Mouse (Mus musculus): Measurements from ENCODE around the gene Dvl1. TPM values are rescaled to one million over a fixed set of nuclear protein-coding genes. Genes with fewer than 3 reads are reported as not detected.

Dvl1 gene
- polyA plus RNA-seq, 1 experiment: 19.2 TPM

DNA sequence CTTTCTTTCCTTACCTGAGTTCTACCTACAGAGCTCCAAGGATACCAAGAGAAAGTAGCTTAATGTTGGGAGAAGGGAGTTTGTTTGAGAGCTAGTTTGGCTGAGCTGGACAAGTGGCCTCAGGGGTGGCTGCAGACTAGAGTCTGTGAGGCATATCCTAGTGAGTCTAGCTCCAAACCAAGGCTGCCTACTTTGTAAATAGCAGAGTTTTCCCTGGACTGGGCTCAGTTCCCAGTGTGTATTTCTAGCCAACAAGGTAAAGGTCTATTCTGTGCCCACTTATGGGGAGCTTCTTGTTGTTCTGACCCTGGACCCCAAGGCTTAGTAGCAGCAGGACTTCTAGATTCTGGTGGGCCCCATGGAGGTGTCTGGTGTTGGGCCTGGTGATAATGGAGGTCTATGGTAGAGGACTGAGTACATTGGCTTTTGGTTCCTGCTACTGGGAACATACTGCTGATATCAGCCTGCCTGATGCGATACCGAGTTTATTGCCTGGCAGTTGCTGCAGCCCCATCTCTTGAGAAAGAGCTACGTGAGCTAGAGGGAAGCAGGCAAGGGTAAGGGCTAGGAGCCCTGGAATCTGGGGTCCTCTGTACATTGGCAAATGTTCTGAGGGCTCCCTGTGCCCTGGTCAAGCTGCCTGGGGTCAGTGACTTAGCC is 2.7 kb downstream of the Dvl1 start:
- H3K27ac ChIP-seq (replicated peaks; ENCODE audit: low read depth, low read length): no peak overlapping the region
- no peak overlapping the region for H3K4me3 ChIP-seq (ENCODE audit: insufficient read depth, low read depth, low read length)
- peaks cover 43% of the 10 kb centered on the region for H3K4me1 ChIP-seq (ENCODE audit: control insufficient read depth, insufficient read depth, insufficient read length, low read length)

GRCm38 (mm10) chr4:155851368-155851767 is 4.2 kb downstream of the Dvl1 start:
- peak overlapping the region; percentile 5; the same call in 1 of the 2 replicates for H3K4me3 ChIP-seq (ENCODE audit: insufficient read depth, low read depth, low read length)
- peaks cover 43% of the 10 kb centered on the region for H3K4me1 ChIP-seq (ENCODE audit: control insufficient read depth, insufficient read depth, insufficient read length, low read length)
- H3K27ac ChIP-seq (replicated peaks; ENCODE audit: low read depth, low read length): peak overlapping the region; percentile 51

- Histone ChIP-seq H3K4me1 (ENCODE audit: control insufficient read depth, insufficient read depth, insufficient read length, low read length) (peaks cover 40% of the 10 kb centered on the region), H3K4me3 (ENCODE audit: insufficient read depth, low read depth, low read length) (no peak overlapping the region), H3K27ac (replicated peaks; ENCODE audit: low read depth, low read length) (peak overlapping the region; percentile 51; the same call in 1 of the 2 replicates)
These were observed 4.8 kb downstream of the Dvl1 start for GRCm38 (mm10) chr4:155851951-155852411.

DNA sequence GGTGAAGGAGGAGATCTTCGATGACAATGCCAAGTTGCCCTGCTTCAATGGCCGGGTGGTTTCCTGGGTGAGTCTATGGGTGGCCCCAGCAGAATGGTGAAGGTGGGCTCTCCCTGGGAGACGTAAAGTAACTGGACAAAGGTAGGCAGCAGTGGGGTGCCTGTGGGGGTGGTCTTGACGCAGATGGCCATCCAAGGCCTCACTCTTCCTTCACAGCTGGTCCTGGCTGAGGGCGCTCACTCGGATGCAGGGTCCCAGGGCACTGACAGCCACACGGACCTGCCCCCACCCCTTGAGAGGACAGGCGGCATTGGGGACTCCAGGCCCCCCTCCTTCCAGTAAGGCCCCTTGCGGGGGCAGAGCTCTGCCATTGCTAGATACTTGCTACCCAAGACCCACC is 6.2 kb downstream of the Dvl1 start:
- H3K27ac ChIP-seq (replicated peaks; ENCODE audit: low read depth, low read length): no peak overlapping the region
- H3K4me1 ChIP-seq (ENCODE audit: control insufficient read depth, insufficient read depth, insufficient read length, low read length): peaks cover 39% of the 10 kb centered on the region
- H3K4me3 ChIP-seq (ENCODE audit: insufficient read depth, low read depth, low read length): no peak overlapping the region

GRCm38 (mm10) chr4:155854991-155855390 is 7.8 kb downstream of the Dvl1 start:
- Histone ChIP-seq H3K4me1 (ENCODE audit: control insufficient read depth, insufficient read depth, insufficient read length, low read length) (peaks cover 25% of the 10 kb centered on the region), H3K4me3 (ENCODE audit: insufficient read depth, low read depth, low read length) (no peak overlapping the region), H3K27ac (replicated peaks; ENCODE audit: low read depth, low read length) (no peak overlapping the region)

GRCm38 (mm10) chr4:155856071-155856470 is 8.9 kb downstream of the Dvl1 start:
- Histone ChIP-seq H3K4me3 (ENCODE audit: insufficient read depth, low read depth, low read length) (no peak overlapping the region), H3K4me1 (ENCODE audit: control insufficient read depth, insufficient read depth, insufficient read length, low read length) (peaks cover 14% of the 10 kb centered on the region), H3K27ac (replicated peaks; ENCODE audit: low read depth, low read length) (no peak overlapping the region)

DNA sequence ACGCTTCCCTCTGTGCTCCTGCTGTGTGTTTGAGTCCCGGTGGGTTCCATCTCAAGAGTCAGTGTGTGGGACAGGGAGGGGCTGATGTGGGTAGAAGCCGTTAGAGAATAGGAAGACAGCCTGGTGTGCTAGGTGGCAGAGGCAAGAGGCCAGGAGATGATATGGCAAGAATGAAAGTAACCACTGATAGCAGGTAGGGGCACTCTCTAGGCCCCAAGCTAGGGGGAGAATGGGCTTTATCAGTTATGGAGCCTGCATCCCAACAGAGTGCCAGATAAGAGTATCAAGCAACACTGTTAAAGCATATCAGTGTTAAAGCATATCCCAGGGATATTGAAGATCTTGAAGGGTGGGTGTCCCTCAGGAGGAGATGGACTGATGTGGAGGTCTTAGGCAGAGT is 9.7 kb downstream of the Dvl1 start:
- peaks cover 6% of the 10 kb centered on the region for H3K4me1 ChIP-seq (ENCODE audit: control insufficient read depth, insufficient read depth, insufficient read length, low read length)
- no peak overlapping the region for H3K27ac ChIP-seq (replicated peaks; ENCODE audit: low read depth, low read length)
- H3K4me3 ChIP-seq (ENCODE audit: insufficient read depth, low read depth, low read length): no peak overlapping the region

DNA sequence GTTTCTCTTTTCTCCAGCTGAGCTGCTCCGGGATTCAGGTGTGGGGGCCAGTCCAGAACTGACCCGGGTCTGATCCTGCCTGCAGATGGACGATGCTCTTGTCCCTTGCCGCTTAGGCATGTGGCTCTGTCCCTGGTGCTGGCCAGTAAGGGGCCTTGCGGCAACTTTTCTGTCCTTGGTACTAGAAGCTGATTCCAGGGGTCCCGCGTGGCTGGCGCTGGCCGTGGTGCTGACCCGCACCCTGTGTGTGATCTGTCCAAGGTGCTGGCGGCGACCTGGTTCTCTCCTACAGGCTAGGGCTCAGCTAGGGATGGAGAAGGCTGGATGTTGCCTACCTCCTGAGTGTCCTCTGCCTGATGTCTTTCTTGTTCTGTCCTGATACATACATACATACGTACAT is 12.1 kb downstream of the Dvl1 start:
- Histone ChIP-seq H3K27ac (replicated peaks; ENCODE audit: low read depth, low read length) (no peak overlapping the region), H3K4me1 (ENCODE audit: control insufficient read depth, insufficient read depth, insufficient read length, low read length) (no peaks in the 10 kb centered on the region), H3K4me3 (ENCODE audit: insufficient read depth, low read depth, low read length) (no peak overlapping the region)

DNA sequence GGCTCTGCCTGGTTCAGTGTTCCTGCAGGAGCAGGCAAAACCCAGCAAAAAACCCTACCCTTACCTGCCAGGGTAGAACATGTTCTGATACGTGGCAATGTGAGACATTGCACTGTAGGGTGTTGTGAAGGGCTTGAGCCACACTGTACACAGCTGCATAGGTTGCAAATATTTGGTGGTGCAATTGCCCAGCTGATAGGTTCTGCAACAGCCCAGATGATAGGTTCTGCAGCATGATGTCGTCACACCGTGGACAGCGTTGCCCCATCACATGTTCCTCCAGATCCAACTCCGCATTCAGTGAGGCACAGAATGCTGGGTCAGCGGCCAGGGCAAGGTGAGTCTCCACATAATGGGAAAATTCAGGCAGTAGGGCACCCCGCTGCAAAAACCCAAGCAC is 14.6 kb downstream of the Dvl1 start:
- Histone ChIP-seq H3K4me3 (ENCODE audit: insufficient read depth, low read depth, low read length) (no peak overlapping the region), H3K4me1 (ENCODE audit: control insufficient read depth, insufficient read depth, insufficient read length, low read length) (no peaks in the 10 kb centered on the region), H3K27ac (replicated peaks; ENCODE audit: low read depth, low read length) (no peak overlapping the region)

DNA sequence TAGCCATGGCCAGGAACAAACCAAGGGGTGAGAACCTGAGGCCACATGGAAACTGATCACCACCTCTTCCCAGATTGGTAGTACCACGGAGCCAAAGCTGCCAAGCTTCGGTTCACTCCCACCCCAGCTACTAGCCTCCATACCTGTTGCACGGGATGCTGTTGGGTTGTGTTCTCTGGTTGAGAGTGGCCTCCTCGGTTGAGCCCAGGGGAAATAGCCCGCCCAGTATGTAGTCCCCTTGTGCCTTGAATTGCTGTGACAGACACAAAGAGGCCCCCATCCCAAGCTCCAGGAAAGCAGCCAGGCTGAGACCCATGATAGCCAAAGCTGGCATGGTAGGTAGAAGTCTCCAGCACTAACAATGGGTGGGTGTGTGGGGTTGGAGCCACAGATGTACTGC is 15.8 kb downstream of the Dvl1 start, which contains the start of gene Tas1r3:
Gene Tas1r3, minus strand, starts transcription at position 362 of the 400 bp plus-strand sequence.
- Histone ChIP-seq H3K27ac (replicated peaks; ENCODE audit: low read depth, low read length) (no peak within 1 kb of the TSS), H3K4me1 (ENCODE audit: control insufficient read depth, insufficient read depth, insufficient read length, low read length) (no peaks in the 10 kb centered on the region), H3K4me3 (ENCODE audit: insufficient read depth, low read depth, low read length) (no peak within 1 kb of the TSS)

- peak overlapping the region; percentile 29; the same call in 1 of the 2 replicates for H3K27ac ChIP-seq (replicated peaks; ENCODE audit: low read depth, low read length)
- H3K4me1 ChIP-seq (ENCODE audit: control insufficient read depth, insufficient read depth, insufficient read length, low read length): peaks cover 3% of the 10 kb centered on the region
- peak overlapping the region; percentile 71 for H3K4me3 ChIP-seq (ENCODE audit: insufficient read depth, low read depth, low read length)
These were observed 21.6 kb downstream of the Dvl1 start for GRCm38 (mm10) chr4:155868614-155869298.

DNA sequence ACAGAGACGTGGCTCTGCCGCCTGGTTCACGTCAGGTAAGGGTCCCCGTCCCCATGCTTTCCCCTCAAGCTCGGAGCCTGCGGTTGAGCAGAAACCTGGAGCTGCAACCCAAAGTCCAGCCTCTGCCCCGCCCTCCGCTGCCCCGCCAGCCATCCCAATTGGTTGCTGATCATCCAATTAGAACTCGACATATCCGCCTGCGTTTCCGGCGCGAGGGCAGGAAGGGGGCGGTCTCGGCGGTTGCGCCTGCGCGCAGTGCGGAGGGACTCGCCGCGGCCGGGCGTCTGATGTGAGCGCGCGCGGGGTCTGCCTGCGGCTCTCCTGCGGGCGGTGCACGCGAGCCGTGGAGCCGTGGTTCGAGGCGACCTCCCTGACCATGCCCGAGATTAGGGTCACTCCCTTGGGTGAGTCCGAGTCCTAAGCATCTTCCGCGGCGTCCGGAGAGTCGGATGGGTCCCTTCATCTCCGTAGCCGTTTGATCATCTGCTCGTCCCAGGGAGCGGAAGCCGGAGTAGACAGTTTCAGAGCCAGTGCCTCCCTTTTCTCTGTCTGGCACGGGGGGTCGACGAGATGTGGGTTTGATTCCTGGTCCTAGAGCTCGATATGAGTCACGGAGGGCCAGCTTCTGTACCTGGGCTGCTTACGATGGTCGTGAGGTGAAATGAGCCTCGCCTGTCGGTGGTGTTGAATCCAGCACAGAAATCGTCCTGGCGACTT is 22.3 kb downstream of the Dvl1 start, which contains the start of the genes Cptp and Ints11:
Gene Cptp, minus strand, starts transcription at position 124 of the 717 bp plus-strand sequence.
Gene Ints11, plus strand, starts transcription at position 230 of the 717 bp plus-strand sequence.
- Histone ChIP-seq H3K4me1 (ENCODE audit: control insufficient read depth, insufficient read depth, insufficient read length, low read length) (peaks cover 3% of the 10 kb centered on the region), H3K4me3 (ENCODE audit: insufficient read depth, low read depth, low read length) (peak within 1 kb of the TSS; percentile 77), H3K27ac (replicated peaks; ENCODE audit: low read depth, low read length) (peak within 1 kb of the TSS; percentile 29)

- H3K27ac ChIP-seq (replicated peaks; ENCODE audit: low read depth, low read length): no peak overlapping the region
These were observed 24.2 kb downstream of the Dvl1 start for GRCm38 (mm10) chr4:155871404-155871803.

DNA sequence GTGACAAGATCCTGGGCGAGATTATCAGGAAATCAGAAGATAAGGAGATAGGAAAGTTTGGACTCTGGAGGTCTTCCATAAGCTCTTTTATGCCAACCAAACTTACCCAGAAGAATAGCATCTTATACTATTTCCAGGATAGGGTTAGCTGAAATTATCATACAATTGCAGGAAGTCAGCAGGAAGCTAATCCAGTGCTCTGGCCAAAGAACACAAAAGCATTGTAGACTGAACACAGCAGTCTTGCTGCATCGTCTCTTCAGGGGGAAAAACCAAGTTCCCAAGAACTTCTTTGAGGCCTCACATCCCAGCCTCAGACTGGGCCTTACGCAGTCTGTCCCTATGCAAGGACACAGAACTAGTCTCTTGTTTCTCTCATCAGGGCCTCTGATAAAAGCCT is 36.4 kb downstream of the Dvl1 start:
- peaks cover 9% of the 10 kb centered on the region; the same call in 1 of the 2 replicates for H3K4me1 ChIP-seq (ENCODE audit: control insufficient read depth, insufficient read depth, insufficient read length, low read length)
- peak overlapping the region; percentile 94 for H3K27ac ChIP-seq (replicated peaks; ENCODE audit: low read depth, low read length)
- 0 out of 2 replicates have a peak overlapping the region, but pooled peaks have one; percentile 29 for H3K4me3 ChIP-seq (ENCODE audit: insufficient read depth, low read depth, low read length)

More at GRCm38 (mm10) chr4:155871404-155871803, 24.2 kb downstream of the Dvl1 start:
- H3K4me3 ChIP-seq (ENCODE audit: insufficient read depth, low read depth, low read length): no peak overlapping the region
- peaks cover 3% of the 10 kb centered on the region for H3K4me1 ChIP-seq (ENCODE audit: control insufficient read depth, insufficient read depth, insufficient read length, low read length)

DNA sequence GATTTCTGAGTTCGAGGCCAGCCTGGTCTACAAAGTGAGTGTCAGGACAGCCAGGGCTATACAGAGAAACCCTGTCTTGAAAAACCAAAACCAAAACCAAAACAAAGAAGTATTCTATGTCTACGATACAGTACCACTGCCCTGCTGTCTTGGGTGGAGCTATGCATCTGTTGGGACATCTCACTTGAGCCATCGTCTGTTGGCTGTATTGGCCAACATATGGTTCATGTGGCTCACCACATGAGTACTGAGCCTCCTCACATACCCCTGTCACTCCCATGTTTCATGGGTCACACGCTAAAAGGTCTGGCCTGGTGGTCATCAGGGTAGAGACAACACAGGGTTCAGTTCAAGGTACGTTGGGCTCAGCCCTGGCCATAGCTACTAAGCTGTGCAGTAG is 39.1 kb downstream of the Dvl1 start:
- H3K4me1 ChIP-seq (ENCODE audit: control insufficient read depth, insufficient read depth, insufficient read length, low read length): peaks cover 13% of the 10 kb centered on the region
- H3K27ac ChIP-seq (replicated peaks; ENCODE audit: low read depth, low read length): no peak overlapping the region
- no peak overlapping the region for H3K4me3 ChIP-seq (ENCODE audit: insufficient read depth, low read depth, low read length)
